Mouse (Mus musculus) heart, adult 9 months (tissue): ENCODE results near the gene Kcnk1.
A peak's percentile ranks its signal among the peaks of the same experiment; 100 is the strongest.

Experiments
- DNase-seq, 2 experiments: peaks; one replicate each; pipeline ENCODE4 v3.0.0; 2022; ENCODE audit warnings: low spot score in 2 of 2

The Kcnk1 gene

GRCm38 (mm10) chr8:125996031-125996839 lies 1.3 kb downstream of the Kcnk1 start:
- no peak for DNase-seq

DNA sequence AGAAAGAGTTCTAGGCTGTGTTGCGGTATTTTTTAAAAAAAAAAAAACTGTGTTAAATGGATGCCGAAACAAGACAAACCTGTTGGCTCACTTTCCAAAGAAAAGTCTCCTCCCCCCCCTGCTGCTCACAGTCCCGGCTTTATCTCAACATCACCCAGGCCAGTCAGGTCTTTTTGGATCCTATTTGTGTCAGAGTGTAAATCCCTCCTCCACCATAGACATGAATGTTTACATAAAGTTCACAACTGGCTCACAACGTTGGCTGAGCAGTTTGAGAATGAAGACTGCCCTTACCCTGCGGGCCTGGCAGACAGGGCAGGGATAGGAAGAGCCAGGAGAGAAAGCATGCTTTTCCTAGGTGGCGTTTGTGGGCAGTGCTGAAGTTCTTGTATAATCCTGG lies 2.0 kb downstream of the Kcnk1 start:
- DNase-seq: no peak

GRCm38 (mm10) chr8:125997550-125997949 lies 2.6 kb downstream of the Kcnk1 start:
- no peak for DNase-seq

DNA sequence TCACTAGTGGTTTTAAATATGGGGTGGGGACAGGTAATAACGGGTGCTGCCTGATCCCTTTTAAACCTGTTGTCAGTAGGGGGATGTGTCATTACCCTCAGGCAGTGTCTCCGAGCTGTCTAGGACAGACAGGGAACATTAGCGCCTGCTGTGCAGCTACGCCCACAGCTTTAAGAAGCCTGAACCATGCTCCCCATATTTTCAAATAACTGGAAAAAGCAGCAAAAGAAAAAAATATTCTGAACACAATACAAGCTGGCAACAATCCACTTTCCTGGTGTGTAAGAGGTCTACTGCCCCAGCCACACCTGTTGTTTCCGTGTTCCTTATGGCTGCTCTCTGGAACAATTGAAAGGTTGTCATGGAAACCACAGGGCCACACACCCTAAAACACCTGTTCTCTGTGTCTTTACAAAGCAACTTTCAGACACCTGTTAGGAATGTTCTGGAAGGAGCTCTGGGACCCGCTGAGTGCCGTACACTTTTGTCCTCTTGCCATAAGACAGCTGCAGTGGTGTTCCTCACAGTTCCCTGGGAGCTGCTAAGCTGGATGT lies 4.9 kb downstream of the Kcnk1 start:
- no peak for DNase-seq

- no peak for DNase-seq
Observed at GRCm38 (mm10) chr8:126003546-126003945, 8.6 kb downstream of the Kcnk1 start.

GRCm38 (mm10) chr8:126004953-126005352 lies 10.0 kb downstream of the Kcnk1 start:
- DNase-seq: no peak

- DNase-seq: no peak
Observed at GRCm38 (mm10) chr8:126006310-126006990, 11.5 kb downstream of the Kcnk1 start.

- no peak for DNase-seq
Observed at GRCm38 (mm10) chr8:126007538-126008330, 12.8 kb downstream of the Kcnk1 start.

GRCm38 (mm10) chr8:126008945-126009344 lies 14.0 kb downstream of the Kcnk1 start:
- DNase-seq: no peak

DNA sequence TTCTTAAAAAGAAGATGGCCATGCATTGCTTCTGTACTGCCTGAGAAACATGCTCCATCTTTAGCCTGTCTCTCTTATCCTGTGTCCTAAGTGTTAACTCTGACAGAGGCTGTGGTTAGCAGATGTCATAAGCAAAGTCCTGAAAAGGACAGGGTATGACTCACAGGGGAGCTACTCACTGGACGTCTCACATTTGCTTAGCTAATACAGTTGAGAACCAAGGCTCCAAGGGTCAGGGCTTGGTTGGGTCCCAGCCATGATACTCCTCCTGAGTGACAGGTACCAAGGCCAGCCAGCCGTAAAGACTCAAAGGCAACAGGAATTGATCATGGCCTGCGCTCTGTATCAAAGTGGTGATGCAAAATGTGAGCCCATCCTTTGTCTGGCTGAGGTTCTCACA lies 15.9 kb downstream of the Kcnk1 start:
- no peak for DNase-seq

DNA sequence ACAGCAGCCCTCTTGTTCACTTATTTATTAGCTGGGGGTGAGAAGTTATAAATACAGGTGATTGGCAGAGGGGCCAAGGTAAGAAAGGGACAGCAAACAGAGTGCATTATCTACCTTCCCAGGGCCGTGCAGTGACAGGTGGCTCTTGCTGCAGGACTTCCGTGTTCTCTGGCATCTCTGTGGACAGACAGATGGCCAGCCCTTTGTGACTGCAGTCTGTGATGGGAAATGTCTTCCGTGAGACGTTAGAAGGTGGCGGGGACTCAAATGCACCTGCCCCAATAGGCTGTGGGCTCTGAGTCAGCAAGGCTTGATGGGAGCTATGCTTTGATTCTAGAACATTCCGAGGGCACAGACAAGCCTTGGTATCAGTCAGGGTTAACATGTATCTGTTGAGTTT lies 17.4 kb downstream of the Kcnk1 start:
- no peak for DNase-seq

DNA sequence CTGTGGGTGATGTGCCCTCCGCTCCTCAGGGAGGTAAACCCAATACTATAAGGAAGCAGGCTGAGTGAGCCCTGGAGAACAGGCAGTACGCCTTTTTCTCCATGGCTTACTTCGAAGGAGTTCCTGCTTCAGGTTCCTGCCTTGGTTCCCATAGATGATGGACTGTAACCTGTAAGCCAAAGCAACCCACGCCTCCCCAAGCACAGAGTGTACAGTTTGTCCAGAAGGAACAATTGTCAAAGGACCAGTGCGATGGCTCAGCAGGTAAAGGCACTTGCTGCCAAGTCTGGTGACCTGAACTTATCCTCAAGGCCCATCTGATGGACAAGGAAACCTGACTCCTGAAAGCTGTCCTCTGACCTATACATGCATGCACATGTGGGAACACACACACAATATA lies 18.7 kb downstream of the Kcnk1 start:
- DNase-seq: no peak

DNA sequence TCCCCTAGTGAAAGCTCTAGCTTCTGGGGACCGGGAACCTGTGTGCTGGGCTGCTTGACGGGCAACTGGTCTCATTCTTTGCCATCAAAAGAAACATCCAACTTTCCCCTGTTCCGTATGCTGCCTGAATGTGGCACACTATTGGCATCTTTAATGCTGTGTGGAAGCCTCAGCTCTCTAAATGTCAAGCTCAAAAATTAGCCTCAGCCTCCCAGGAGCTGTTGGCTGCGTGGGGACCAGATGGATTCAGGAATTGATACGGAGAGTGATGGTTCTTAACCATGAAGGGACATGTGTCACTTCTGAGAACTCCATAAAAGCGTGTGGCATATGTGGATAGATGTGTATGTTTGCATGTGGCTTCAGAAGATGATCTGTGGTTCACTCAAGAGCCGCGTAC lies 27.0 kb downstream of the Kcnk1 start:
- DNase-seq: no peak

- DNase-seq: no peak
Observed at GRCm38 (mm10) chr8:126023706-126024305, 28.8 kb downstream of the Kcnk1 start.

DNA sequence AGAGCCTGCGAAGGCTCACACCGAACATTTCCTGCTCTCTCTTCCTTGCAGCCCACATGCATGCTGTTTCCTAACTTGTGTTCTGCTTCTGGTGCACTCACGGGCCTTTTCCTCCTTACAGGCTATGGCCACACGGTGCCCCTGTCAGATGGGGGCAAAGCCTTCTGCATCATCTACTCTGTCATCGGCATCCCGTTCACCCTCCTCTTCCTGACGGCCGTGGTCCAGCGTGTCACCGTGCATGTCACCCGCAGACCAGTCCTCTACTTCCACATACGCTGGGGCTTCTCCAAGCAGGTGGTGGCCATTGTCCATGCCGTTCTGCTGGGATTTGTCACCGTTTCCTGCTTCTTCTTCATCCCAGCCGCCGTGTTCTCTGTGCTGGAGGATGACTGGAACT lies 29.9 kb downstream of the Kcnk1 start:
- DNase-seq: no peak

DNA sequence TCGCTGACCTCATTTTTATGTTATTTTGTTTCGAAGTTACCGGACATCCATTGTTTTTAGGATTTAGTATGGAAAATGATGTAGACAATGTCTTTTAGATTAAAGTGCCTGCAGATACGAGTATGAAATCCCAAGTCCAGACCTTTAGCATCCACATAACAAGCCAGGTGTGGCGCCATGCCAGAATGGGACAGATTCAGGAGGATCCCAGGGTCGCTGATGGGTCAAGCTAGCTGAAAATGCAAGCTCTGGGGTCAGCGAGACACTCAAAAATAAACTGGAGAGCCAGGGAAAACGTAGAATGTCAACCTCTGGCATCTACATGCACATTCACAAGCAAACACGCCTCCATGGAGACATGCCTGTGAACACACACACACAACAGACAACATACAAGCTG lies 31.2 kb downstream of the Kcnk1 start:
- DNase-seq: no peak

DNA sequence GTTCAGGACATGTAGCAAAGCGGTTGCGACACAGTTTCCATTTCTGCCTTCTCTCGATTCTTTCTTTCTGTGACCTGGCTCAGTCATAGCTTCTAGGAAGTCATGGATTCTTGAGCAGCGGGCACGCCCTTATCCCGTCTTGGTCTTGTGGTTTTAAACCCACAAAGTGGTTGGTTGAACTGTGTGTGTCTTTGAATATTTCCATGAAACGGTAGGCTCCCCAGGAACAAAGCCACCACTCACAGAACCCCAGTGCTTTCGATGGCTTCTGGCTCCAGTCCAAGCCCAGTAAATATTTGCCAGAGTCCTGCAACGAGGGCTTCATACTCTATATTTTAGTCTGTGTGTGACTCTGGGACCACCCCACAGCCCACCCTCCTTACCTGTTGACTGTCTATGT lies 31.6 kb downstream of the Kcnk1 start:
- no peak for DNase-seq

GRCm38 (mm10) chr8:126027486-126027885 lies 32.5 kb downstream of the Kcnk1 start:
- no peak for DNase-seq

- DNase-seq: no peak
Observed at GRCm38 (mm10) chr8:126028941-126029340, 34.0 kb downstream of the Kcnk1 start.

- no peak for DNase-seq
Observed at GRCm38 (mm10) chr8:126032776-126033175, 37.8 kb downstream of the Kcnk1 start.

- DNase-seq: no peak
Observed at GRCm38 (mm10) chr8:126035046-126035445, 40.1 kb downstream of the Kcnk1 start.

DNA sequence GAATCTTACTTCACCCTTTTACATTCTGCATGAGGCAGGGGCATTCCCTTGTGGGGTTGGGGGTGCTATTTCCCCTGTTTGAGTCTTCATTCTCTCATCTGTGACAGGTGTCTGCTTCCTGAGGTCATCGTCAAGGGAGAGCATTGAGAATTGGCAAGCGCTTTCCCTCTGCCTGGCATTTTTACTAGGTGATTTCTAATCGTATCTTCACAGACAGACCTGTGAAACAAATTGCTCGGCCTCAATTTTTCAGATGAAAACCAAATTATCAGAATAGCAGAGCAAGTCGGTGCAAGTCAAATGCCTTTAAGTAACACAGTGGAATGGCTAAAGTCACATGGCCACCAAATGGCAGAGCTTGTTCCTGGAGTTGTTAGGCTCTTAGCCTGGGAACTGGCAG lies 41.4 kb downstream of the Kcnk1 start:
- DNase-seq: peak in 1 of 2 experiments; percentile 9
